Mouse (Mus musculus): ENCODE results near the gene Btbd11.

DNA sequence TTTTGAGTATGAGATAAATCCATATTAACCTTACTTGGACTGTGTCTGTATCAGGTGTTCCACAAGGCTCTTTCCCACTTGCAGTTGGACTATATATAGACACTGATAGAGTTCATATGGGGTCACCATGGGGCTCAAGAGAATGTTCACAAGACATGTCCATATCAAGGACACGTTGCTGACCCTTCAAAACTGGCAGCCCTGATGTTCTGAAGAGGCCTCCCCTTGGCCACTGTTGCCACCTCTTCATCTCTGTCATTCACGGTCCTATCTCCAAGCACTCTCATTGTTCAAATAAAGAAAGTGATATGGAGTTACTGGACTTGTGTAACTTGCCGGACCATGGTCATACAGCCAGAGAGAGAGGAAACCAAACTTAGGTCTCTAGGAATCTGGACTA lies 56.8 kb downstream of the Btbd11 start:
- TF ChIP-seq CTCF (IDR thresholded peaks at IDR 0.05; ENCODE audit: insufficient read depth, low read length): no peak
- TF ChIP-seq POLR2A (IDR thresholded peaks at IDR 0.05; ENCODE audit: borderline replicate concordance, extremely low read depth, low read depth, low read length): no peak
